Mouse (Mus musculus) regulatory T cell (primary cell): ENCODE measurements around the gene Dus1l.
"Not testable (repeated sequence)": the region's sequence is repeated elsewhere in the genome, so short reads cannot be mapped to it uniquely, and the experiment has no call there.

Experiments
- in situ Hi-C: fragments of 300-600 bp; cut with MboI, MseI; formaldehyde crosslinking; loops from one replicate; pipeline ENCODE4 v1.15.1; 2025; ENCODE audit warnings: high pct_unique_total_duplicates

Dus1l gene

DNA sequence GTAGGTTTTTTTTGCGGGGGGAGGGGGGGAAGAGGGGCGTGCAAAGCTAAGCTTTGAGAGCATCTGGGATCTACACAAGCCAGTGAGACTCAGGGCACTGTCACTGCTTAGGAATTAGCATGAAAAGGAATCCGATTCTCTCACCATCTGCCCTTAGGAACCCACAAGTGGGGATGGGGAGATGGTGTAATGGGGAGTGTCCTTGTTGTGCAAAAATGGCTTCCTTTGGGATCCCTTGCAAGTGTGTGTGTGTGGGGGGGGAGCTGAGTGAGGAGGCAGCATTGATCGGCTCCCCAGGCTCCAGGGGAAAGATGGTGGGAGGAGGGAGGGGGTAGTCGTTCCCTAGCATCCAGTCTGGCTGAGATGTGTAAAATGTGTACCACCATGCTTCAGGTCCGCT, 19.1 kb downstream of the Dus1l start:
- in situ Hi-C loops: no loop called here

DNA sequence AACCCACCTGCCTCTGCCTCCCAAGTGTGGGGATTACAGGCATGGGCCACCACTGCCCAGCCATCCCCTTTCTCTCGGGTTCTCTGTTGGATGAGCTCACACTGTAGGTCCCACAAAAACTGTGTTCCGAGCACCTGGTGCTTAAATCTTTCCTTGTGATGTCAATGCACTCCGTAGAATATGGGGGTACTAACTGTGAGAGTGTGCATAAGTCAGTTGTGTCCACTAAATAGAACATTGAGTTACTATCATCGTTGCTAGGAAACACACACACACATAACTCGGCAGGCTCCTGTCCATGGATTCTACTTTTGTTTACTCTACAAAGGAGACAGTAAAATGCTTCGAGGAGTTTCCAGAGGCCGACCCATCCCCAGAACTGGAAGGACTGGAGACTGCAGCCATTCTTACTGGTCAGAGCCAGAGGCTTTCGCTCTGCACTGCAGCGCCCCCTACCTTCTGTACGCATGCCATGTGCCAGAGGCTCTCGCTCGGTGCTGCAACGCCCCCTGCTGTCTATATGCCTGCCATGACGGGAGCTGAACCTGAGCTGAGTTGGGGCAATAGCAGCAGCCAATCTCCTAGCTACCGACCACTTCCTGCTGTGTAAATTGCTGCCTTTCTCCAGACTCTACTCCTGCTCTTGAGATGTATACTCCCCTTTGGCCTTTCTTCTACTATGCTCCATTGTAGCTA, 20.3 kb downstream of the Dus1l start:
- in situ Hi-C loops: no loop called here

DNA sequence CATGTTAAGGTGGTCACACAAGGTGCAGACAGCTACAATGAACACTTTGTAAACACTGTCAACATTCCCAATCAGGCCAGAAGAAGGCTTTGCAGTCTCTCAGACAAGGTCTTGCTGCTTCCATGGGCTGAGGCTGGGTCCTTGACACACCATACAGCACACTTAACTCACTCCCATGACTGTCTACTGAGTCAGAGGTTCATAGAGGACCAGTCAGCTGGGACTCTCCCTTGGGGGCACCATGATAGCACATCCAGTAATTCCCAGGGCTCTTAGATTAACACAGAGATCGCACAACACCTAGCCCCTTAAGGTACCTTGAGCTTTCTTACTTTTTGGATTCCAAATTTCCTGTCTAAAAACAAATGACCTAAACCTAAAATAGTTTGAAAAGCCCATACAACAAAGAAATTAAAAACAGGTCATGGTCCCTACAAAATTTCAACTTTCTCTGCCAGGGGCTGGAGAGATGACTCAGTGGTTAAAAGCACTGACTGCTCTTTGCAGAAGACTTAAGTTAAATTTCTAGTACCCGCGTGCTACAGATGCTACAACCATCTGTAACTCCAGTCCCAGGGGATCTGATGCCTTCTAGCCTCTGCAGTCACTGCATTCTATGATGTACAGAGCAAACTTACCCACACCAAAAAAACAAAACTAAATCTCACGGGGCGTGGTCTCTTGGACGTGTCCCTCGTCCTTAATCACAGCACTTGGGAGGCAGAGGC, 22.6 kb downstream of the Dus1l start:
- in situ Hi-C loops: no loop called here

DNA sequence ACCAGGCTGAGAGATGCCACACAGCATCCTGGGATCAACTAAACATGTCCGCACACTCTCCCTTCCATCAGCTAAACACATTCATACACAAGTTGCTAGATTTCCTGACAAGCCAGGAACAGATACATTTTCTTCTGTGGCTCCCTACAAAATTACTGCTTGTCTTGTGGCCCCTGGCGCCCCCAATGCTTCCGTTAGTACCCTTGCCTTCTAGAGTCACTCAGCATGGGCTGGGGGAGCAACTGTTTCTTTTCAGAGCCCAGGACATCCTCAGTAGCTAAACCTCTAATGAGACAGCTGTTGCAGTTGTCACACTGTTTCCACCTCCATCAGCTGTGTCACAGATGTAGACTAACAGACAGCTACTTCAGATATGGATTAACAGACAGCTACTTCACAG, 23.5 kb downstream of the Dus1l start:
- in situ Hi-C loops: no loop called here

DNA sequence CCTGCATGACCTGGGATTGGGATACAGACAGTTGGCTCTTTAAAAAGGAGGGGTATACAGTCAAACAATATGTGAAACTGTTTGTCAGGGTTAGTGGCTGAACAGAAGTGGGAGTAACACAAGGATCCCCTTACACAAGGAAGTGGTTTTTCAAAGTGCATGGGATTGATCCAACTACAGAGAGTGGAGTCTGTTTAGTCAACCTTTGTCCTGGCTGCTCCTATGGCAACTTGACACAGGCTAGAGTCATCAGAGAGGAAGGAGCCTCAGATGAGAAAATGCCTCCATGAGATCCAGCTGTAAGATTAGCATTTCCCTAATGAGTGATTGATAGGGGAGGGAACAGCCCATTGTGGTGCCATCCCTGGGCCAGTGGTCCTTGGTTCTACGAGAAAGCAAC, 28.0 kb downstream of the Dus1l start:
- in situ Hi-C loops: loop anchor here (5.0 kb wide), 1 partner anchor 41 kb away; the partner anchor contains the start of gene Dcxr

DNA sequence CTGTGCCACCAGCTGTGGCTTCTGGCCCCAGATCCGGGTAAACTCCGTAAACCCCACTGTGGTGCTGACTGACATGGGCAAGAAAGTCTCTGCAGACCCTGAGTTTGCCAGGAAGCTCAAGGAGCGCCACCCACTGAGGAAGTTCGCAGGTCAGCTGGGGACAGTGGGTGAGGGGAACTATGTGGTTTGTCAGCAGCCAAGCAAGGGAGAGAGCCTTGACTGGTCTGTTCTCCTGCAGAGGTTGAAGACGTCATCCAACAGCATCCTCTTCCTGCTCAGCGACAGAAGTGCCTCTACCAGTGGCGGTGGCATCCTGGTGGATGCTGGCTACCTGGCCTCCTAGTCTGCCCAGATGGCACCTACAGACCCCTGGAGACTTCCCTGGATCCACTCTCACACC, 29.2 kb downstream of the Dus1l start:
- in situ Hi-C loops: loop anchor here (5.0 kb wide), 1 partner anchor 40 kb away; the partner anchor contains the start of gene Dcxr

DNA sequence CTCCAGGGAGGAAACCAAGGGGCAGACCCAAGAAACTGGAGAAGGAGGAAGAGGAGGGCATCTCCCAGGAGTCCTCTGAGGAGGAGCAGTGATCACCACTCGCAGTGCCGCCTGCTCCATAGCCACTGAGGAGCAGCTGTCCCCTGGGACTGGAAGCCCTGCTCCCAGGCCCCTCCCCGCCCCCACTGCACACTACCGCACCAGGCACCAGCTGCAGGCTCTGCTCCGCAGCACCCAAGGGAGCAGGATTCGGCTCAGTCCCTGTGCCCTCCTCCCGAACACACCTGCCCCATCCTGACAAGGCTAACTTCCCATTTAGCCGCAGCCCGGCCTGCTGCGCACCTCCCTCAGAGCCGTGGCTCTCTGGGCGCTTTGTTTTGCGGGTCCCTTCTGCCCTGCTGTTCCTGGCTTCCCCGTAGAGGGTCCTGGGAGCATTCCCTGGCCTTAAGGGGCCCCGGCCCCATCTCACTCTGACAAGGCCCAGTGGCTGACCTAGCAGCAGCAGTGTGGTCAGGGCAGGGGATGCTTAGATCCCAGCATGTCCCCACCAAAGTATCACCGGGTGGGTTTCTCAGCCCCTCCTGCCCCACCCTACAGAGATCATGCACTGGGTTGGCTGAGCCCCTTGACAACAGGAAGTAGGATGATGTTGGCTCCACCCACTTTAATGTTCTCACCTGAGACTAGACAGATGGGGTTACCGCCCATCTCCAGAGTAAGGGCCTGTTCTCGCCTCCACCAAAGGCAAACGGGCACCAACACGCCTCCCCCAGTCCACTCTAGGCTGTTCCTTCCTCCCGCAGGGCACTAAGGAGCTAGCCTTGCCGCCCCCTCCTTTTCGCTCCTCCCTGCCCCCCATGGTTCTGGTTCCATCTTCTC, 32.8 kb downstream of the Dus1l start:
- in situ Hi-C loops: not testable (repeated sequence)

DNA sequence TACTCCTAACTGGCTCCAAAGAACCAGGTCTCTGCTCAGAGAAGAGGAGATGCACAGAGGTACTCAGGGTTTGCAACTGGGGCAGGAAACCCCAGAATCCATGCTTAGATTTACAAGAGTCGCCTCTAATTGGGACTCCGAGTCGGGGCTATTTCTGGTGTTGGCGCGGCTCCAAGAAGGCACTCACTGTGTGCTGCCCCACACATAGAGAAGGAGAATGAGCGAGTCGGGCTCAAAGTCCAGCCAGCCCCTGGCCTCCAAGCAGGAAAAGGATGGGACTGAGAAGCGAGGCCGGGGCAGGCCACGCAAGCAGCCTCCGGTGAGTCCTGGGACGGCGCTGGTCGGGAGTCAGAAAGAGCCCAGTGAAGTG, 33.5 kb downstream of the Dus1l start, which contains the start of gene Hmga1b:
Gene Hmga1b, plus strand, starts transcription at position 123 of the 370 bp plus-strand sequence.
- in situ Hi-C loops: not testable (repeated sequence)

DNA sequence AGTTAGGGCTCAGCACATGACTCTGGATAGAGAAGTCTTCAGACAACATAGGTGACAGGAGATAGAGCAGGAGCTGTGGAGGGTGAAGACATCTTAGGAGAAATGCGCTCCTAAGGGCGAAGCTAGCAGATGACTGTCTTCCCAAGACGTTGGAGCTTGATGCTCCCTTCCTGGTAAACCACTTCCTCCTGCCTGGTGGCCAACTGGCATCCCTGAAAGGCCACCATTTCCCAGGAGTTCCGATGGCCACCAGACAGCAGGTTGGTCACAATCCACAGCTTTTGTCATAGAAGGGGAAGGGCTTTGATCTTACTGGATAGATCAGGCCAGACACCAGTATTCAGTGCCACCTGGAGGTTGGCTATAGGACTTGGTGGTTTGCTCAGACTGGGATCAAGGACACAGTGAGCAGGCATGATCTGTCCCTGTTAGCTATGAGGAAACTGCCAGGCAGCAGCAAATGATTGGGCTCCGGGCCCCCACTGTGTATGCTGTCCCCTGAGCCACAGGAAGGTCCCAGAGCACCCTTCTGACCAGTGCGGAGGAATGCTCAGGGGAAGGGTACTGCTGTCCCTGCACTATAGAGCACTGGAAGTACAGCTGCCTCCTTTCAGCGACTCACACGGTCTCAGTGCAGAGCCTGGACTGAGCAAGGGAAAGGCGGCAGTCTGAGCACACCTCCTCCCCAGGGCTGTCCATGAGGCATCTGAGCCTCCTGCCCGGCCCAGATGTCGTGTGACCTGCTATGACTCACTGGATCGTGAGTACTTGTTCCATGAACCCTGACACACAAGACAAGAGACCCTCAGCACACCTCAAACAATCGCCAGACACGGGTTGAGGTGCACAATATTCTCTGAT, 34.2 kb downstream of the Dus1l start:
- in situ Hi-C loops: no loop called here

DNA sequence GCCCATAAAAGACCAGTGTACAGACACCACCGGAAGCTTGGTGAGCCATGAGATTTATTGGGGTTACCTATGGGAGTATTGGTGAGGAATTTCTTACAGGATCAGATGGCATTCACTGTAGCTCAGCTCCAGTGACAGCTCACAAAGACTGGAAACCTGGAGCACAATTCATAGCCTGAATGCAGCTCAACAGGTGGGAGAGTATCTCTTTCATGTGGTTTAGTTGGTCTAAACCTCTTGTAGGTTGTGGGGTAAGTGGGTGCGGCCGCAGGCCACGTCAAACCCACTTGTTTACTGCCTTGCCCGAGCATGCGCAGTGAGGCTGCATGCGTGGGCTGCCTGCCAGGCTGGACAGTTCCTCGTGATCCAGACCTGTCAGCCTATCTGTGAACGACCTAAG, 36.0 kb downstream of the Dus1l start:
- in situ Hi-C loops: no loop called here

DNA sequence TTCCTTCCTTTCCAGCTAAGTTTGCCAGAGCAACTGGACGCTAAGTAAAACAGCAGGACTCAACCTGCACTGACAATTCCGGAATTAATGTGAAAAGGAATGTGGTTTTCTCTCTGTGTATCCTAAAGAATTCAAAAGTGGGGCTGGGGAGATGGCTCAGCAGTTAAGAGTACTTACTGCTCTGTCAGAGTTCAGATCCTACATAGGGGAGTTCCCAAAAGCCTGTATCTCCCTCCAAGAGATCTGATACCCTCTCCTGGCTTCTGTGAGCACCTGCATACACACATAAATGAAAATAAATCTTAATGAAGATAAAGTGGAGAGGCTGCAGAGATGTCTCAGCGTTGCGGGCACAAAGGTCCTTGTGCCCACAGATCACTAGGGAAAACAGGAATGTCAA, 44.6 kb downstream of the Dus1l start:
- in situ Hi-C loops: no loop called here

DNA sequence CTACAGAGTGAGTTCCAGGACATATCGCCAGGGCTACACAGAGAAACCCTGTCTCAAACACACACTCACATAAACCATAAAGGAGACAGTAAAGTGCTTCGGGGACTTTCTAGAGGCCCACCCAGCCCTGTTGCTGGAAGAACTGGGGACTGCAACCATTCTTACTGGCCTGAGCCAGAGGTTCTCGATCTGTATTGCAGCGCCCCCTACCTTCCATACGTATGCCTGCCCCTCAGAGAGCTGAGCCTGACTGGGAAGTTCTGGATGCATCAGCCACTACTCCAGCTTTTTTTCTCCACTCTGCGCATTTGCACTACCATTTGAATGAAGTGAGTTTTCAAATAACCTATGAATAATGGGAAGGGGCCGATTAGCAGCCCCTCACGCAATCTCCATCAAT, 46.8 kb downstream of the Dus1l start:
- in situ Hi-C loops: loop anchor here (5.0 to 25.0 kb wide), 2 partner anchors 797 to 937 kb away; no protein-coding TSS in a partner anchor

DNA sequence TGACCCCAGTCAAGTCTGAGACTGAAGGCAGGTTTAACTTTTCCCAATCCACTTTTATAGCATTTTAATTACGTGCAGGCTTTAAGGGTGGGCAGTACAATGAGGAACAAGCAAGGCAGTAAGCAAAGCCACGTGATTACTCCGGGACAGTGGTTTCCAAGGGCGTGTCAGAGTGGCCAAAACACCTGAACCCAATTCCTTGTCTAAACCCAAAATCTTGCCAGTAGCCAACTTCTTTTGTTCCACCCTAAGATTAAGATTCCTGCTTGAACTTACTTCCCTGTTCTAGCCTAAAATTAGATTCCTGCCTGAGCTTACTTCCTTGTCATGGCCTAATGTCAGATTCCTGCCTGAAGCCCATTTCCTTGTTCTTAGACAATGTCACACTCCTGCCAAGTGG, 48.2 kb downstream of the Dus1l start:
- in situ Hi-C loops: loop anchor here (5.0 to 25.0 kb wide), 2 partner anchors 796 to 936 kb away; no protein-coding TSS in a partner anchor

DNA sequence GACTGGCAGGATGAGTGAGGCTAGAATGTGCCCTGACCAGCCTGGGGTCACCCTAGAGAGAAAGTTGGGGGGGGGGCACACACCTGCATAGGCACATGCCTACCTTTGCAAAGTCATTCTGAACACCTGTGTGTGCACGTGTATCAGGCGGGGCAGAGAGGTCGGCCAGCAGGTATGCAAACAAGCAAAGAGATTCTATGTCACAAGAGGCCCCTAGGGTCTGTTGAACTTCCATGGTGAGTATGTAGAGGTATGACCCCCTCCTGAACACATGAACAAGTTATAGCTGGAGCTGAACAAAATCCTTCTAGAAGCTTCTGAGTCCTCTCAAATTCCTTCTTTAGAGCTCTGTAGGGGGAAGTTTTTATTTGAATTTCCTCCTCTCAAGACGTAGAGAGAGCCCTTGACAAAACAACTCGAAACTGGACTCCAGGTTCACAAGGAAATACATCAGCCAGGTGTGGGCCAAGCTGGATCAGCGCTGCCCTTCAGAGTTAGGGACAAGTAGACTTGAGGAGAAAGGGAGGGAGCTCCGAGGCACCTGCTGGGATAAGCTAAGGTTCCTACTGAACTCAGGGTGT, 52.0 kb downstream of the Dus1l start:
- in situ Hi-C loops: loop anchor here (25.0 kb wide), 1 partner anchor 932 kb away; no protein-coding TSS in a partner anchor

DNA sequence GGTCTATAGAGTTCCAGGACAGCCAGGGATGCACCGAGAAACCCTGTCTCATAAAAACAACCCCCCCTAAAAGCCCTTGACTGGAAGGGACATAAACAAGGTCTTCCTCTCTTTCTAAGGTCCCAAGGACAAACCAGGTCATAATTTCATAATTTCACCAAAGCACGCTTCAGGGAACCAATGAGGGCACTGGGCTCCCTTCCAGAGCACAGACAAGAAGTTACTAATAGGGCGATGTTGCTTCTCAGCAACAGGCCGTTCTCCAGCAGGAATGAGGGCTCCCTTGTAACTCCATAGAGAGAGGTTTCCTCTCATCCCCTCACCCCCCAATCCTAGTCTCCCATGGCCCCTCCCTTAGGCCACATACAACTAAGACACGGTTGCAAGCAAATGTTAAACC, 55.2 kb downstream of the Dus1l start:
- in situ Hi-C loops: loop anchor here (25.0 kb wide), 1 partner anchor 929 kb away; no protein-coding TSS in a partner anchor
